In the genomic region with DNA sequence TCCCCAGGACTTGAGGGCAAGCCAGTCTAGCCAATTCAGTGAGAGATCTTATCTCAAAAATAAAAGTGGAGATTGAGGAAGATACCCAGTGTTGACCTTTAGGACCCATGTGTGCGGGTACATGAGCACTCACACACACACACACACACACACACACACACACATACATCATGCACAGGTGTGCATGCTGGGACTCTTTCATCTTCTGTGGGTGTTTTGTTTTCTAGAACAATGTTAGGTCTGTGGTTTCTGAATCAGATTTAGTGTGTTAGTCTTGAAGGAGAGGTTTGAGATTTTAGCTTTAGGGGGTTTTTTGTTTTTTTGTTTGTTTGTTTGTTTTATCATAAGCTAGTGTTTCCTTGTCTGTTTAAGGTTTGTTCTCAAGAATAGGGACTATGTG, we compare ENCODE assay signal across 25 mouse cellular contexts. TPM values are rescaled to one million over a fixed set of nuclear protein-coding genes. Genes with fewer than 3 reads are reported as not detected.
DNase-seq lines count a peak whose midpoint lies in the region; ATAC-seq lines count a peak whose summit lies in the region.
"Had no signal": no experiment of that assay in that cellular context is flagged by ENCODE, and none has a peak within 500 bp of the region (broad histone marks: within the 10 kb centered on the region; RNA-seq: fewer than 3 reads in every experiment).

No protein-coding gene starts in this region.

- ATAC-seq in CD4-positive, CD25-positive, alpha-beta regulatory T cell, adult 4 months = peak; percentile 80
- ATAC-seq in activated CD4-positive, CD25-positive, alpha-beta regulatory T cell, adult 4 months = peak; percentile 63
- ATAC-seq in midbrain, embryonic 16.5 days = no peak
- ATAC-seq: forebrain, embryonic 14.5 days; forebrain, postnatal 0 days; intestine, embryonic 16.5 days; Patski had no signal

- no peaks in the 10 kb centered on the region for H3K27me3 ChIP-seq in midbrain, embryonic 16.5 days (ENCODE audit: control insufficient read depth, insufficient read depth, low read depth, low read length)
- H3K27me3 ChIP-seq: embryonic facial prominence, embryonic 12.5 days; embryonic facial prominence, embryonic 15.5 days; hindbrain, embryonic 12.5 days; hindbrain, embryonic 15.5 days; Patski had no signal

- H3K9ac ChIP-seq in midbrain, embryonic 16.5 days (ENCODE audit: low read depth, low read length) = no peak overlapping the region
- H3K9ac ChIP-seq: embryonic facial prominence, embryonic 12.5 days; embryonic facial prominence, embryonic 15.5 days; forebrain, postnatal 0 days; hindbrain, embryonic 12.5 days; hindbrain, embryonic 15.5 days had no signal

- peak; percentile 11 for DNase-seq in thymus, postnatal 14 days
- no peak for DNase-seq in thymus, adult 18-20 months
- DNase-seq in naive thymus-derived CD4-positive, alpha-beta T cell, adult 2 months (ENCODE audit: low read depth) = peak; percentile 28
- no peak for DNase-seq in gastrocnemius, adult 8-10 months (ENCODE audit: low spot score in 2 of 2)
- no peak for DNase-seq in cerebellum, postnatal 25 days
- DNase-seq: adrenal gland, adult 8-10 months; adrenal gland, postnatal 25 days; cerebellum, adult 11-12 months; cerebellum, adult 8-10 months; cerebellum, postnatal 14 days; forebrain, postnatal 0 days; gastrocnemius, adult 2 months; gastrocnemius, postnatal 25 days; heart, adult 18-20 months had no signal

- H3K9me3 ChIP-seq in midbrain, embryonic 16.5 days (replicated peaks; ENCODE audit: control insufficient read depth, low read length, poor library complexity, severe bottlenecking) = no peaks in the 10 kb centered on the region
- H3K9me3 ChIP-seq: embryonic facial prominence, embryonic 12.5 days; embryonic facial prominence, embryonic 15.5 days; hindbrain, embryonic 12.5 days; hindbrain, embryonic 15.5 days had no signal

- H3K4me1 ChIP-seq in midbrain, embryonic 16.5 days (ENCODE audit: control insufficient read depth, insufficient read depth, low read length) = no peaks in the 10 kb centered on the region; the same call in 1 of the 2 replicates
- H3K4me1 ChIP-seq: embryonic facial prominence, embryonic 12.5 days; embryonic facial prominence, embryonic 15.5 days; hindbrain, embryonic 12.5 days; hindbrain, embryonic 15.5 days had no signal

- no peak overlapping the region for H3K4me3 ChIP-seq in midbrain, embryonic 16.5 days (ENCODE audit: low read depth, low read length)
- H3K4me3 ChIP-seq: embryonic facial prominence, embryonic 12.5 days; embryonic facial prominence, embryonic 15.5 days; gastrocnemius, adult 2 months; hindbrain, embryonic 12.5 days; hindbrain, embryonic 15.5 days had no signal

- H3K4me2 ChIP-seq in midbrain, embryonic 16.5 days (ENCODE audit: low read length) = no peak overlapping the region
- H3K4me2 ChIP-seq: embryonic facial prominence, embryonic 12.5 days; embryonic facial prominence, embryonic 15.5 days; heart, embryonic 11.5 days; hindbrain, embryonic 12.5 days; hindbrain, embryonic 15.5 days had no signal

- no peaks in the 10 kb centered on the region for H3K36me3 ChIP-seq in midbrain, embryonic 16.5 days (ENCODE audit: control insufficient read depth, insufficient read depth, low read length)
- H3K36me3 ChIP-seq: embryonic facial prominence, embryonic 12.5 days; embryonic facial prominence, embryonic 15.5 days; hindbrain, embryonic 12.5 days; hindbrain, embryonic 15.5 days had no signal

- no peak overlapping the region for H3K27ac ChIP-seq in midbrain, embryonic 16.5 days (ENCODE audit: low read length)
- H3K27ac ChIP-seq: embryonic facial prominence, embryonic 12.5 days; embryonic facial prominence, embryonic 15.5 days; gastrocnemius, adult 2 months; hindbrain, embryonic 12.5 days; hindbrain, embryonic 15.5 days had no signal

- 97% methylated on average over 1 of the region's 1 CpGs for WGBS in midbrain, embryonic 16.5 days

RNA-seq across cellular contexts. Expression of a gene that starts 17.3 kb away (rescaled TPM):
- polyA plus RNA-seq in CD4-positive, CD25-positive, alpha-beta regulatory T cell, adult 4 months (2017; shearing (Covaris generic)) = 1 to 10 TPM; 6.7 to 6.8 TPM
- polyA plus RNA-seq in activated CD4-positive, CD25-positive, alpha-beta regulatory T cell, adult 4 months (2017; shearing (Covaris generic)) = 1 to 10 TPM; 4.0 to 4.5 TPM
- polyA plus RNA-seq in midbrain, embryonic 16.5 days (2015; fragmentation: Nextera tagmentation; extraction: Ambion mirVana) = 9.2 and 9.3 TPM in 2 replicates
- total RNA-seq in gastrocnemius, adult 8-10 months (2022) = 10 to 100 TPM; 11.8 to 14.7 (median 12.7) TPM

Comparison
In these comparisons a context has a peak if more than half of its experiments do, and no peak if none do; other contexts are left out.
1. DNase-seq: peak in thymus, postnatal 14 days (single experiment) and naive thymus-derived CD4-positive, alpha-beta T cell, adult 2 months (single experiment); none in thymus, adult 18-20 months (0 of 2), gastrocnemius, adult 8-10 months (0 of 2) and cerebellum, postnatal 25 days (0 of 2).